Mouse (Mus musculus) hematopoietic multipotent progenitor cell, adult 10-12 weeks (in vitro differentiated cells): Measurements from ENCODE around the gene Vmn1r72. TPM values are rescaled to one million over a fixed set of nuclear protein-coding genes. Genes with fewer than 3 reads are reported as not detected.

ENCODE experiments used
- polyA plus RNA-seq: library from polyadenylated mRNA; stranded (reverse); fragments of >175 nt; gene quantifications from 2 replicates; pipeline ENCODE4 v1.2.3, GENCODE M21; 2012; ENCODE audit warnings: low replicate concordance

The Vmn1r72 gene
- not detected in 2 replicates for polyA plus RNA-seq

GRCm38 (mm10) chr7:11680047-11680446 is at the start of gene Vmn1r72:
Vmn1r72 (minus strand) TSS chr7:11680147.

Other genes starting within 250 kb of the Vmn1r72 start
- not detected in 2 replicates for gene Zscan4-ps2, start 165.8 kb downstream of the Vmn1r72 start, polyA plus RNA-seq
- not detected in 2 replicates for gene Zscan4-ps3, start 70.8 kb downstream of the Vmn1r72 start, polyA plus RNA-seq
- not detected in 2 replicates for gene Vmn1r73, start 50.1 kb upstream of the Vmn1r72 start, polyA plus RNA-seq
- gene Vmn1r74, start 153.8 kb upstream of the Vmn1r72 start, polyA plus RNA-seq, result not detected in 2 replicates
- not detected in 2 replicates for gene Vmn1r75, start 194.5 kb upstream of the Vmn1r72 start, polyA plus RNA-seq